Mouse (Mus musculus) urinary bladder, postnatal 14 days (tissue): Measurements from ENCODE around the gene Prdx5.
"Not testable (repeated sequence)": the region's sequence is repeated elsewhere in the genome, so short reads cannot be mapped to it uniquely, and the experiment has no call there.

Source experiments
- DNase-seq: peaks from one replicate; pipeline ENCODE4 v3.0.0; 2021; ENCODE audit warnings: low spot score

The Prdx5 gene

DNA sequence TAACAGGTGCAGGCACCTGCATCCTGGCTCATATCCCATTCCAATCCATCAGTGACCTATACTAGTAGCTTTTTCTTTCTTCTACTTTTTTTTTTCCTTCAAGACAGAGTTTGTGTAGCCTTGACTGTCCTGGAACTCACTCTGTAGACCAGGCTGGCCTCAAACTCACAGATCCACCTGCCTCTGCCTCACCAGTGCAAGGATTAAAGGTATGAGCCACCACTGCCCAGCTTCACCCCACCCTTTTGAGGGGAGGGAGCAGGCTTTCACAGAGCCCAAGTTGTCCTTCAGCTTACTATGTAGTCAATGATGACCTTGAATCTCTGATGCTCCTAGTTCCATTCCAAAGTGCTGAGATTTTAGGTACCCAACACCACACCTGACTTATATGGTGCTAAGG lies 9.5 kb upstream of the Prdx5 start:
- DNase-seq = no peak

DNA sequence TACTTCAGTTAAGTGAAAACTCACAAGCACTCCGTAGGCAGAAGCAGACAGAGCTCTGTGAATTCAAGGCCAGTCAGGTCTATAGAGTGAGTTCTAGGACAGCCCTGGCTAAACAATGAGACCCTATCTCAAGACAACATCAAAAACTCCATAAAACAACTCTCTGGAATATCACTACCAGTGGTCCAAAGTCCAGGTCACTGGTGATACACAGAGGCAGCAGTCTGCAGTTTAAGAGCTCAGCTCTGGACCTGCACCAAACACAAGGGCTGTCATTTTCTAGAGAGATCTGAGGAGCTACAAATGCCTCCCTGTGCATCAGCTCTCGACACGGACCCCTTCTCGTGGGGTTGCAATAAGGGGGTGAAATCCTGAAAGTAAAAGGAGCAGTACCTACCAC lies 8.4 kb upstream of the Prdx5 start:
- DNase-seq = no peak

- no peak for DNase-seq
Observed at GRCm38 (mm10) chr19:6916496-6916895, 6.6 kb upstream of the Prdx5 start.

DNA sequence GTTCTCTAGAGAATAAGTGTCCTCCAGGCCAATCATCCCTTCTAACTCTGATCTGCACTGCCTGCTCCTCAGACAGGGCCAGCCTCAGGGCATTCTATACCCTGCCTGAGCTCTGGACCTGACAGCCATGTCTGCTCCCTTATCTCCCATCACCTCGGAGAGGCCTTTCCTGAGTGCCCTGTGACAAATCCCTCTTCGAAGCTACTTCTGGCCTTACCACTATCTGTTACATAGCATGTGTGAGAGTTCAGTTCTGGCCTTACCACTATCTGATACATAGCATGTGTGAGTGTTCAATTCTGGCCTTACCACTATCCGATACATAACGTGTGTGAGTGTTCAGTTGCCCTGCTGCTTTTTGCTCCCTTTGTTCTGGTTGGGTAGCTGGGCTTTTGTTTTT lies 5.4 kb upstream of the Prdx5 start:
- DNase-seq = no peak

GRCm38 (mm10) chr19:6914540-6914939 lies 4.6 kb upstream of the Prdx5 start:
- DNase-seq = no peak

DNA sequence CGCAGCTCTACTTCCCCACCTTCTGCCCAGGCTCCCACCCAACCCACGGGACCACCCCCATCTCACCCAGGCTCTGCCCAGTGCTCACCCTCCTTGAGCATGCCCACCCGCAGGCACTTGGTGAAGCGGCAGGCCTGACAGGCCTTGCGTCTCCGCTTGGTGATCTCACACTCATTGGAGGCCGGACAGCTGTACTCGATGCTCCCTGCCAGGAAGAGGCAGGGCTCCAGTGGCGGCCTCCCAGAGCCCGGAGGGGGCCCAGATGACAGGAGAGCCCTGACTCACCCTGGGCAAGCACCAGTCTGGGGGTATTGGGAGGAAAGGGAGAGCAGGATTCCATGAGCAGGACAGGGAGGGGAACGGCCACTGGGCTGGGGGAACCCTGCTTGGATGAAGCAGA lies 4.1 kb upstream of the Prdx5 start:
- DNase-seq = no peak

- DNase-seq = no peak
Observed at GRCm38 (mm10) chr19:6913036-6913435, 3.1 kb upstream of the Prdx5 start.

DNA sequence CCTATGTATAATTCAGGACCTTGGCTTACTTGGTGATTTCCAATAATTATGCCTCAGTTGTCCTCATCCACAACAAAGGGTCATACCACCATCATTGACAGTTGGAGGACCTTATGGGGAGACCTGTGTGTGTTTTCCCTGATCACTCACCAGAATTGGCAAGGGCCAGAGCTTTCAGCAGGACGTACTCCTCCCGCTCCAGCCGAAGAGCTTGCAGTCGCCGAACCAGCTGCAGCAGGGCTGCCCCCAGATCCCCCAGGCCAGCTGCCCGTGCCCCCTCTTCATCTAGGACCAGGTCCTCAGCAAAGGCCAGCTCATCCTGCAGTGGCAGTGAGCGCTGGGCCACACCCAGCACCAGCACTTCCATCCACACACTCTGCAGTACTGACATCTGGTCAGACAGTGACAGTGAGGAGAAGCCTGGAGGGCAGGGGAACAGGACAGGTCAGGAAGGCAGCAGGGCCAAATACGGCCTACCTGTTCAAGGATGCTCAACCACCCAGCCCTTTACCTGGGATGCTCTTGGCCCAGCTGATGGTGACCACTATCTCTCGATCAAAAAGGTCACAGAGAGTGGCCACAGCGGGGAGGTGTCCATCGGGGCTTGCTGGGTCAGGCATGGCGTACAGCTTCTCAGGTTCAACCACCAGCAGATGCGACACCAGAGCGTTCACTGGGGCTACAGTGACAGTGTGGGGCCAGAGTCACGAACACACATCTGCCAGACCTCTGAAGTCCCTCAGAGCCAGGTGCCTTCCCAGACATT lies 2.5 kb upstream of the Prdx5 start:
- DNase-seq = no peak

- no peak for DNase-seq
Observed at GRCm38 (mm10) chr19:6911101-6912074, 1.5 kb upstream of the Prdx5 start.

DNA sequence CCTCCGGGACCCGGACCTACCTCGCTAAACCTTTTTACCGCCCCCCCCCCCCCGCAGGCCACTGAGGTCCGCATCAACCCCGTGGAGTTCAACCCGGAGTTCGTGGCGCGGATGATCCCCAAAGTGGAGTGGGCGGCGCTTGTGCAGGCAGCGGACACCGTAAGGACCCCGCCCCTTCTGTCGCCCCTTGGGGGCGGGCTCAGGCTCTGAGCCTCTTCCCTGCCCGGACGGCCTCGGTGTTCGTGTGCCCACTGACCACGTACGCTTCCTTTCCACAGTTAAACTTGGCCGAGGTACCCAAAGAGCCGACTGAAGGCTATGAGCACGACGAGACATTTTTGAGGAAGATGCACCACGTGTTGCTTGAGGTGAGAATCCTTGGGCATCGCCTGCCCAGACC lies 400 bp upstream of the Prdx5 start:
- not testable (repeated sequence) for DNase-seq

- DNase-seq = no peak
Observed at GRCm38 (mm10) chr19:6909021-6909420, 885 bp downstream of the Prdx5 start.

DNA sequence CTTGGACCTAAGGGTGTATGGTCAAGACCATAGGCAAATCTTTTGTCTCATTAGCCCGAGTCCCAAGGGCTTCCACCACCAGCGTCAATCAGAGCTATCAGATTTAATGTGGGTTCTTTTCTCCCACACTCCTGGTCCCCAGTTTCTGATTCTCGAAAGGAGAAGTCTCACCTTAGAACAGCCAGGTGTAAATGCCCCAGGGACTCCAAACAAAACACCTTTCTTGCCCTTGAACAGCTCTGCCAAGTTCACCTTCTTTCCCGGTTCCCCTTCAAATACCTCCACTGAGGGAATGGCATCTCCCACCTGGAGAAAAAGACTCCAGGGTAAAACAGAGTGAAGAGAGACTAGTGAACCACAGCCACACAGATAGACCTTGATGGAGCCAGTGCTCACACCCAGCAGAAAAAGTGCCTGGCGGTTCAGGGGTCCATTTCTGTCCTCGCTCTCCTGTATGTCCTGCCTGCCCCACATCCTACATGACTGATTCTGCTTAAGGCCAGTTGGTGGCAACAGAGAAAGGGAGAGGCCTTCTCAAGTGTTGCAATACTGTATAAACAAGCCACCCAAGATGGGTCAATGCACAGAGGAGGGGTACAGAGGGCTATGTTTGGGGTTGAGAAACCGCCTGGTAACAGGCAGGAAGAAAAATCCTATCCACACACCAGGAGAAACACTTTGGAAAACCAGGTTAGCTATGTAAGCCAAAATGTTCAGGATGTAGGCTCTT lies 1.9 kb downstream of the Prdx5 start:
- DNase-seq = no peak

DNA sequence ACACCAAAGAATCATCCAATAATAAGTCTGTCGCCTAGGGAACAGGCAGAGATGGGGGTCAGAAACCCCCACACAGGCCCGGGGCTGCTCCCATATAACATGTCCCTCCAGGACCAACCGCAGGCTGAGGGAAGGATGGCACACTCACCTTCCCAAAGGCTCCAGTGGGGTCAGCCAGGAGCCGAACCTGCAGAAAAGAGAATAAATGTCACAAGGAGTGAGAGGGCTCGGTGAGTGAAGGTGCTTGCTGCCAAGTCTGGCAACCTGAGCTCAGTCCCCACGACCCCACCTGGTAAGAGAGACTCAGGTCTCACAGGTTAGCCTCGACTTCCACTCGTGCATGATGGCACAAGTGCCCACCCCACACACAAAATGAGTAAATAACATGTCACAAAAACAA lies 2.8 kb downstream of the Prdx5 start:
- no peak for DNase-seq

DNA sequence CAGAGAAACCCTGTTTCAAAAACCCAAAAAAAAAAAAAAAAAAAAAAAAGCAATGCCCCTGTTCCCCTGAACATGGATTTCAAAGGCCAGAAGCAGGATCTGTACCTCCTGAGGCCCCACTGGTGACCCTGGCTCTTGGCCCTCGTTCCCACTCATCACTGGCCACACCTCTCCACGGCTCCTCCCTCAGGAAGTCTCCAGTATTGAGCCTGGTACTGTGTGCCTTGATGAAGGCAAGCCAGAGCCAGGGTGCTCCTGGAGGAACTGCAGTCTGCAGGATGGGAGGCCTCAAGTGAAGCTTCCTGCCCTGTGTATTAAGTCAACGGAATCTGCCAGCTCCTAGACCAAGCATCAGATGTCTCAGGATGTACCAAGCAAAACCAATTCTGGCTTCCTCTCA lies 3.7 kb downstream of the Prdx5 start:
- no peak for DNase-seq

DNA sequence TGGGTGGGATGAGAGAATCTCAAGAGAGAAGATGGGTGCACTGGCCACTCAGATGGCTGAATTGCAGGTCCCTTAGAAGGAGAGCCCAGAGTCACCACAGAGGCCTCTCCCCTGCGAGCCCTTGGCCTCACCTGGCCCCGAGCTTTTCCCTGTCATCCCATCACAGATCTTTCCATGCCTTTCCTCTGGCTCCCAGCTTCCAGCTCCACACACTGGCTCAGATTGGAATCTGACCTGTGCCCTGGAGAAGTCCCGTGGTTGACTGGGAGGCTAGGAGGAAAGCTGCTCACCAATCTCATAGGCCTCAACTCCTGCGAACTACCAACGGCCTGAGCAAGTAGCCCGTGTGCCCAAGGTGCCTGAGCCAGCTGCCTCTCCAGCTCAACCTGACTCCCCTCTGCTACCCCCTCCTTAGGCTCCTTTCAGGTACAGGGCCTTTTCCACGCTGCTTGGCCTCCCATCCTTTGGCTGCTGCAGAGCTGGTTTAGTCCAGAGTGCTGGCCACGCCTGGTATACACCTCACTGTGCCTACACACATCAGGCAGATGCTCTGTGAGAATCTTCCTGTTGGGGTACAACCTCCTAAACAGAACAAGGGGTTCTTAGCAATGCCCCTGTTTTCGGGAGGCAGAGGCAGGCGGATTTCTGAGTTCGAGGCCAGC lies 4.3 kb downstream of the Prdx5 start:
- no peak for DNase-seq

DNA sequence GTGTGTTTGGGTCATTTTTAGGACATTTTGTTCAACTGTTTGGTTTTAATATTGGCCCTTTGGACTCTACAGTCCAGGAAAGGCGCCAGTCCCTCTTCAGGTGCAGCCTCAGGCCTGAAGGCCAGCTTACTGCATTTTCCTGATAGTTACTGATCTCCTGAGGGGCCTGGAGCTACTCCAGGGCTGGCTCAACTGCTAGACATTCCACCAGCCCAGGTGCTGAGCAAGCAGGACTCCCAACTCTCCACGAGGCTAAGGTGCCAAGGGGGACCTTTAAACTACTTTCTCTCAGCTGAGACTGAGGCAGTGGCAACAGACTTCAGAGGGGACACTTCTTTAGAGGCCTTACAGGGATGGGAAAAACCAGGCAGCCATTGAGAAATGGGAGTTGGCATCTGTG lies 5.1 kb downstream of the Prdx5 start:
- DNase-seq = no peak

- no peak for DNase-seq
Observed at GRCm38 (mm10) chr19:6903031-6903430, 6.9 kb downstream of the Prdx5 start.

- no peak for DNase-seq
Observed at GRCm38 (mm10) chr19:6899641-6900040, 10.3 kb downstream of the Prdx5 start.

DNA sequence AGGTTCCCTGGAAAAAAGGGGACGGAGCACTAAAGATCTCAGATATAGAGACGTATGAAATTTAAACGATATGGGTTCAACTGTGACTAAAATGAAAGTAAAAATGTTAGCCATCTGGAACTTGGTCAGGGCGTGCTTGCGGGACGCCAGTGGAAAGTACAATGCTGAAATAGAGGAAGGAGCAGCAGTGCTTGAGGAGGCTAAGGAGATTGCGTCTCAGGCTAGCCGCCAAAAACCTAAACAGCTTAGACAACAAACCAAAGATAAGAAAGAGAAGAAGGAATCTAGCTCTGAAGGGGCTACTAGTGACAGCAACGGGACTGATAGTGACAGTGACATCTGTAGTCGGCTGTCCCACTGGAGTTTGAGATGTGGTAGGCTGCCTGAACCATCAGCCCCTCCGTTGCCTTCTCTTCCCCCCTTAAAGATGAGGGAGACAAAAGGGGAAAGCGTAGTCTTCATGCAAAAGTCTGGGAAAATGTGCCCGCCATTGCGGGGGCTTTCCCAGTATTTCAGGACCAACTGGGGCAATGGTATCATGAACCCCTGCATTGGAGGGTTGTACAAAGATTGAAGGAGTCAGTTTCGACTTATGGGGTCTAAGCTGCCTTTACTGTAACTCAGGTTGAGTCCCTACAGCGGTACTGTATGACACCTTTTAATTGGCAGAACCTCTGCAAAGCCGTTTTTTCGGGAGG lies 14.1 kb downstream of the Prdx5 start:
- not testable (repeated sequence) for DNase-seq

- no peak for DNase-seq
Observed at GRCm38 (mm10) chr19:6893731-6894451, 16.0 kb downstream of the Prdx5 start.

DNA sequence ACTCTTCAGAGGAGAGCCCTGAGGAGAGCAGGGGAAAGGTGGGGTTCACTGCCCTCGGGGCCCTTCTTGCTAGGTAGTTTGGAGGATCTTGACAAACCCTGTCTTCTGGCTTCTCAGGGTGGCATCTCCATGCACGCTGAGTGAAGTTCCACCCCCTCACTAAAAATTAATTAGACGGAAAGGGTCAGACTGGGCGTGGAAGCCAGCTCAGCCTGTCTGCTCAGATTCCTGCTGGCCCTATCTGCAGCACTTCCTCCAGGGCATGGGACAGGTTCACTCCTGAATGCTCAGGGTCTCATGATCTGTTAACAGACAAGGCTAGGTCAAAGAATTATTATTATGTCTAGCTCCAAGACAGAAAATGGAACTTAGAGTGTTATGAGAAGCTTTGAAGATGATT lies 17.4 kb downstream of the Prdx5 start:
- peak; percentile 75 for DNase-seq
